Mouse (Mus musculus): Measurements from ENCODE around the gene Gdpd5. TPM values are rescaled to one million over a fixed set of nuclear protein-coding genes. Genes with fewer than 3 reads are reported as not detected.
"Not testable (repeated sequence)": the region's sequence is repeated elsewhere in the genome, so short reads cannot be mapped to it uniquely, and the experiment has no call there.

Gene Gdpd5
- polyA plus RNA-seq, 1 experiment from 2014 or later, result 53.2 TPM

- no peaks in the 10 kb centered on the region for H3K36me3 ChIP-seq
- WGBS, result 43% methylated on average over 1 of the region's 1 CpGs
- no peak overlapping the region for H3K9ac ChIP-seq
- H3K27ac ChIP-seq, result no peak overlapping the region
- ATAC-seq (ENCODE audit: low FRiP score), result no peak
- no peaks in the 10 kb centered on the region; the same call in 1 of the 2 replicates for H3K4me1 ChIP-seq (replicated peaks)
- no peaks in the 10 kb centered on the region for H3K9me3 ChIP-seq
- no peak overlapping the region for H3K4me3 ChIP-seq
- H3K4me2 ChIP-seq, result no peak overlapping the region
- H3K27me3 ChIP-seq, result no peaks in the 10 kb centered on the region
Measured at GRCm38 (mm10) chr7:99501148-99501547, 119.9 kb downstream of the Gdpd5 start.

GRCm38 (mm10) chr7:99504556-99504955, 123.3 kb downstream of the Gdpd5 start:
- Histone ChIP-seq H3K27me3 (no peaks in the 10 kb centered on the region), H3K4me3 (no peak overlapping the region), H3K9me3 (no peaks in the 10 kb centered on the region), H3K36me3 (no peaks in the 10 kb centered on the region), H3K9ac (no peak overlapping the region), H3K27ac (no peak overlapping the region), H3K4me1 (replicated peaks) (no peaks in the 10 kb centered on the region; the same call in 1 of the 2 replicates), H3K4me2 (no peak overlapping the region)
- no peak for ATAC-seq (ENCODE audit: low FRiP score)

- H3K4me1 ChIP-seq (replicated peaks), result peaks cover 11% of the 10 kb centered on the region
- ATAC-seq (ENCODE audit: low FRiP score); H3K27me3 ChIP-seq; H3K9ac ChIP-seq; H3K27ac ChIP-seq; H3K4me2 ChIP-seq; H3K36me3 ChIP-seq; H3K4me3 ChIP-seq; H3K9me3 ChIP-seq: not testable (repeated sequence)
- 50% methylated on average over 2 of the region's 2 CpGs for whole genome bisulfite sequencing
Measured at GRCm38 (mm10) chr7:99508187-99508586, 127.0 kb downstream of the Gdpd5 start.

GRCm38 (mm10) chr7:99510087-99510501, 128.9 kb downstream of the Gdpd5 start:
- ATAC-seq (ENCODE audit: low FRiP score), result peak; percentile 80
- H3K36me3 ChIP-seq, result no peaks in the 10 kb centered on the region
- H3K27ac ChIP-seq, result peak overlapping the region; percentile 71
- H3K4me3 ChIP-seq, result no peak overlapping the region
- no peaks in the 10 kb centered on the region for H3K27me3 ChIP-seq
- H3K9me3 ChIP-seq, result no peaks in the 10 kb centered on the region
- peak overlapping the region; percentile 43 for H3K4me2 ChIP-seq
- H3K4me1 ChIP-seq (replicated peaks), result peaks cover 11% of the 10 kb centered on the region
- under 1% methylated on average over 8 of the region's 8 CpGs for WGBS
- H3K9ac ChIP-seq, result 0 out of 2 replicates have a peak overlapping the region, but pooled peaks have one; percentile 39

Other genes with a start within 250 kb of the Gdpd5 start
- gene Uvrag, start 240.3 kb upstream of the Gdpd5 start, polyA plus RNA-seq (2015; fragmentation: Nextera tagmentation; extraction: Ambion mirVana), result 14.2 and 15.6 TPM in 2 replicates
- 12.6 and 13.0 TPM in 2 replicates for gene Dgat2, start 198.7 kb upstream of the Gdpd5 start, polyA plus RNA-seq (2015; fragmentation: Nextera tagmentation; extraction: Ambion mirVana)
- gene Mogat2, start 142.8 kb upstream of the Gdpd5 start, polyA plus RNA-seq (2015; fragmentation: Nextera tagmentation; extraction: Ambion mirVana), result 3.1 TPM in 2 replicates
- 104 and 106 TPM in 2 replicates for gene Map6, start 114.0 kb upstream of the Gdpd5 start, polyA plus RNA-seq (2015; fragmentation: Nextera tagmentation; extraction: Ambion mirVana)
- gene Serpinh1, start 28.2 kb upstream of the Gdpd5 start, polyA plus RNA-seq (2015; fragmentation: Nextera tagmentation; extraction: Ambion mirVana), result 394 and 407 TPM in 2 replicates
- gene Klhl35, start 84.6 kb downstream of the Gdpd5 start, polyA plus RNA-seq (2015; fragmentation: Nextera tagmentation; extraction: Ambion mirVana), result 7.4 and 12.2 TPM in 2 replicates
- 523 and 532 TPM in 2 replicates for gene Rps3, start 102.3 kb downstream of the Gdpd5 start, polyA plus RNA-seq (2015; fragmentation: Nextera tagmentation; extraction: Ambion mirVana)
- gene Arrb1, start 154.1 kb downstream of the Gdpd5 start, polyA plus RNA-seq (2015; fragmentation: Nextera tagmentation; extraction: Ambion mirVana), result 15.6 and 15.9 TPM in 2 replicates
- 1.4 TPM in 2 replicates for gene Tpbgl, start 245.7 kb downstream of the Gdpd5 start, polyA plus RNA-seq (2015; fragmentation: Nextera tagmentation; extraction: Ambion mirVana)

All from hindbrain, embryonic 13.5 days (tissue).